Mouse (Mus musculus) common myeloid progenitor, adult 5-6 weeks (primary cell): Measurements from ENCODE around the gene Pgpep1. TPM values are rescaled to one million over a fixed set of nuclear protein-coding genes. Genes with fewer than 3 reads are reported as not detected.

Experiments
- ATAC-seq: replicated peaks from 2 replicates; pipeline ENCODE4 v1.8.0; 2016; ENCODE audit warnings: low read depth, mild to moderate bottlenecking, moderate TSS enrichment, inconsistent platforms; ENCODE audit not compliant: poor library complexity, severe bottlenecking
- total RNA-seq: library from RNA; stranded (forward); fragments of 200-1000, 187-1606 nt; gene quantifications from 2 replicates; pipeline ENCODE4 v1.2.3, GENCODE M21; 2017

Gene Pgpep1
- total RNA-seq, 1 experiment from 2014 or later = 3.6 TPM

- ATAC-seq = no peak
Observed at GRCm38 (mm10) chr8:70598283-70598682, 61.9 kb downstream of the Pgpep1 start.

- ATAC-seq = no peak
Observed at GRCm38 (mm10) chr8:70597417-70598272, 62.5 kb downstream of the Pgpep1 start.

- no peak for ATAC-seq
Observed at GRCm38 (mm10) chr8:70596775-70597416, 63.3 kb downstream of the Pgpep1 start.

Other genes with a start within 250 kb of the Pgpep1 start
- gene Crtc1, start 220.8 kb downstream of the Pgpep1 start, total RNA-seq = 1.1 and 8.9 TPM in 2 replicates
- 5.9 and 10.6 TPM in 2 replicates for gene Klhl26, start 183.4 kb downstream of the Pgpep1 start, total RNA-seq
- gene Tmem59l, start 173.0 kb downstream of the Pgpep1 start, total RNA-seq = not detected in 2 replicates
- not detected in 2 replicates for gene Crlf1, start 167.2 kb downstream of the Pgpep1 start, total RNA-seq
- gene Rex1bd, start 153.6 kb downstream of the Pgpep1 start, total RNA-seq = 50.1 and 56.4 TPM in 2 replicates
- gene Uba52, start 149.6 kb downstream of the Pgpep1 start, total RNA-seq = 3,128 and 4,626 TPM in 2 replicates
- gene Fkbp8, start 132.7 kb downstream of the Pgpep1 start, total RNA-seq = 95.9 and 128 TPM in 2 replicates
- gene Kxd1, start 132.4 kb downstream of the Pgpep1 start, total RNA-seq = 70.8 and 71.1 TPM in 2 replicates
- gene Ell, start 120.9 kb downstream of the Pgpep1 start, total RNA-seq = 8.1 and 10.5 TPM in 2 replicates
- gene Isyna1, start 66.0 kb downstream of the Pgpep1 start, total RNA-seq = 35.0 and 43.9 TPM in 2 replicates
- gene Ssbp4, start 51.5 kb downstream of the Pgpep1 start, total RNA-seq = 43.8 and 58.4 TPM in 2 replicates
- gene Lrrc25, start 44.2 kb downstream of the Pgpep1 start, total RNA-seq = 1.6 and 2.6 TPM in 2 replicates
- 0.29 TPM in 1 of 2 replicates, not detected in the other for gene Gdf15, start 27.9 kb downstream of the Pgpep1 start, total RNA-seq
- gene Lsm4, start 12.9 kb upstream of the Pgpep1 start, total RNA-seq = 129 and 163 TPM in 2 replicates
- 54.4 and 58.2 TPM in 2 replicates for gene Jund, start 38.6 kb upstream of the Pgpep1 start, total RNA-seq
- gene Iqcn, start 43.1 kb upstream of the Pgpep1 start, total RNA-seq = 0.05 TPM in 1 of 2 replicates, not detected in the other
- not detected in 2 replicates for gene Gm3336, start 58.2 kb upstream of the Pgpep1 start, total RNA-seq
- gene Pde4c, start 63.3 kb upstream of the Pgpep1 start, total RNA-seq = 0.09 TPM in 1 of 2 replicates, not detected in the other
- gene Rab3a, start 94.3 kb upstream of the Pgpep1 start, total RNA-seq = 1.5 and 4.2 TPM in 2 replicates
- 10.6 and 11.7 TPM in 2 replicates for gene Mpv17l2, start 100.6 kb upstream of the Pgpep1 start, total RNA-seq
- gene Pik3r2, start 116.3 kb upstream of the Pgpep1 start, total RNA-seq = 19.8 and 23.7 TPM in 2 replicates
- gene Mast3, start 144.7 kb upstream of the Pgpep1 start, total RNA-seq = 21.7 and 22.2 TPM in 2 replicates
- gene Il12rb1, start 148.1 kb upstream of the Pgpep1 start, total RNA-seq = 1.6 and 3.5 TPM in 2 replicates
- gene Arrdc2, start 179.3 kb upstream of the Pgpep1 start, total RNA-seq = 7.3 and 19.9 TPM in 2 replicates
- gene Kcnn1, start 202.9 kb upstream of the Pgpep1 start, total RNA-seq = 0.18 and 1.3 TPM in 2 replicates
- gene Ccdc124, start 213.5 kb upstream of the Pgpep1 start, total RNA-seq = 28.6 and 40.6 TPM in 2 replicates
- 0.10 and 0.14 TPM in 2 replicates for gene Slc5a5, start 232.4 kb upstream of the Pgpep1 start, total RNA-seq
- 2,479 and 2,482 TPM in 2 replicates for gene Rpl18a, start 237.0 kb upstream of the Pgpep1 start, total RNA-seq
- 14.0 and 15.0 TPM in 2 replicates for gene Map1s, start 245.5 kb upstream of the Pgpep1 start, total RNA-seq